Mouse (Mus musculus): ENCODE results near the gene Igfbpl1.

GRCm38 (mm10) chr4:45764141-45764494, 62.6 kb downstream of the Igfbpl1 start:
- no peak for TF ChIP-seq CHD2 (IDR thresholded peaks at IDR 0.05; ENCODE audit: low read depth, low read length)
- TF ChIP-seq ZNF384 (IDR thresholded peaks at IDR 0.05; ENCODE audit: low read depth, low read length), result no peak
- no peak for TF ChIP-seq HCFC1 (IDR thresholded peaks at IDR 0.05; ENCODE audit: borderline replicate concordance, insufficient read depth, low read length)
- TF ChIP-seq ZC3H11A (IDR thresholded peaks at IDR 0.05; ENCODE audit: borderline replicate concordance, low read depth, low read length), result no peak
- TF ChIP-seq MAFK (IDR thresholded peaks at IDR 0.05; ENCODE audit: insufficient read depth, low read depth, low read length), result no peak
